Mouse (Mus musculus): ENCODE results near the gene Tbc1d1. TPM values are rescaled to one million over a fixed set of nuclear protein-coding genes. Genes with fewer than 3 reads are reported as not detected.

Gene Tbc1d1
- polyA plus RNA-seq, 1 experiment from 2014 or later = 9.5 TPM

DNA sequence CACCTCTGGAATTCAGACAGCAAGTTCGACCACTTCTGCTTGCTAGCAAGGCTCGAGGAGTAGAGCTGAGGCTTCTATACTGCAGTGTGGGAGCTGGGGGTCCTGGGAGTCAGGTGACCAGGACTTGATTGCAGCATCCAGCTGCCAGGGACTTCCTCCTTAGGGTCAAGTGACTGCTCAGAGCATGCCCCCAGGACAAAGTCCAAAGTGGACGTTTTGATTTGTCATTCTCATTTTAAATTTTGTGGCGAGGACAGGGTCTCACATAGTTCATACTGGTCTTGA lies 133.9 kb downstream of the Tbc1d1 start:
- ATAC-seq (replicated peaks) = no peak
- Histone ChIP-seq H3K4me1 (no peaks in the 10 kb centered on the region), H3K9me3 (no peaks in the 10 kb centered on the region), H3K4me2 (no peak overlapping the region), H3K27me3 (replicated peaks) (no peaks in the 10 kb centered on the region), H3K36me3 (replicated peaks) (no peaks in the 10 kb centered on the region), H3K4me3 (no peak overlapping the region), H3K9ac (no peak overlapping the region), H3K27ac (no peak overlapping the region)
- WGBS = 68% methylated on average over 4 of the region's 4 CpGs

DNA sequence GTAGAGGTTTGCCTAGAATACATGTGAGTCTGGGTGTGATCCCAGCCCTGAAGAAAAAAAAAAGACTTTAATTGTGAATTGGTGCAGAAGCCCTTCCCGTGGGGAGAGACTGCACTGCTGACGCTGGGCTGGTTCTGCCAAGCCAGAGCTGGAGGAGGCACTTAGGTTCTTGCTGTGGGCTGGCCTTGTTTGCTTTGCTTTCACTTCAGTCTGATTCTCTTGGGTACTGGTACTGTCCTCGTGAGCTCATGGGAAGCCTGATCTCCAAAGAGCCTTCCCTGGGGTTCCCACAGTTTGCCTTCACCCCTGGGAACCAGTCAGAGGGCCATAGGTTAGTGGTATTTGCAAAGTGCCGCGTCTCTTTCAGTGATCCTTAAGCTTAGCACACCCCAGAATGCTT lies 135.6 kb downstream of the Tbc1d1 start:
- Histone ChIP-seq H3K4me2 (no peak overlapping the region), H3K9ac (no peak overlapping the region), H3K9me3 (no peaks in the 10 kb centered on the region), H3K27ac (no peak overlapping the region), H3K4me1 (no peaks in the 10 kb centered on the region), H3K36me3 (replicated peaks) (no peaks in the 10 kb centered on the region), H3K4me3 (no peak overlapping the region), H3K27me3 (replicated peaks) (no peaks in the 10 kb centered on the region)
- WGBS = 77% methylated on average over 5 of the region's 5 CpGs
- ATAC-seq (replicated peaks) = no peak

DNA sequence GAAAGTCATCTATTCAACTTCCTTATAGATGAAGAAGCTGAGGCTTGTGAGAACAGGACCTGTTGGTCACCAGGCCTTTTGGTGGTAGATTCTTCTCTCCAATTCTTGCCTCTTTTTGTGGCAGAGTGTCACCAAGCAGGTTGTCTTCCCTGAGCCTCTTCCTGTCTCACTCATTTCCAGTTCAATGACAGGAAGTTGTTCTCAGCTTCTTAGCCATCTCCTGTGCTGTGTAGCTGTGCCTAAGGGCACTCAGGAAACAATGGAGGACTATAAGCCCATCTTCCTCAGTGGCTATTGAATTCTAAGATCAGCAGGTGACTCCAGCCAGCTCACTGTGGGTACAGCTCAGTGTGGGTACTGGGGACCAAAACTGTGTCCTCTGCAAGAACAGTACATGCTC lies 139.5 kb downstream of the Tbc1d1 start:
- no peak overlapping the region for H3K4me2 ChIP-seq
- no peak for ATAC-seq (replicated peaks)
- H3K4me3 ChIP-seq = no peak overlapping the region
- H3K9ac ChIP-seq = no peak overlapping the region
- H3K27me3 ChIP-seq (replicated peaks) = no peaks in the 10 kb centered on the region
- no peaks in the 10 kb centered on the region for H3K9me3 ChIP-seq
- no peak overlapping the region for H3K27ac ChIP-seq
- peaks cover 6% of the 10 kb centered on the region; the same call in 1 of the 2 replicates for H3K4me1 ChIP-seq
- H3K36me3 ChIP-seq (replicated peaks) = no peaks in the 10 kb centered on the region

DNA sequence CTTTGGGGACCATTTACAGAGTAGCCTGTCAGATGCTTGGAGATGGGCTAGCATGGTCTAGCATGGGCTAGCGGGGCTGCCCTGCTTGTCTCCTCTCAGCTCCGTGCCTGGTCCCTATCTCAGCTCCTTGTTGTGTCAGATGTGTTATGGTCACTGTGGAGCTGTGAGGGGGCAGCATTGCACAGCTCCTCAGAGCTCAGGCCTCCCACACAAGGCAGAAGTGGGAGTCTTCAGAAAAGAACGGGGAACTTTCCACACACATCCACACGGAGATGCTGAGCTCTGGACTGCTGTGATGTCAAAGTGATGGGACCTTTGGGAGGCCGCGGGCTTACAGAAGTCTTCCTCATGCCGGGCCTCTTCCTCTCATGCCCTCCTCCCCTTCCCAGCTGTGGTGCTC lies 140.2 kb downstream of the Tbc1d1 start:
- Histone ChIP-seq H3K9ac (no peak overlapping the region), H3K4me1 (peaks cover 6% of the 10 kb centered on the region; the same call in 1 of the 2 replicates), H3K4me2 (no peak overlapping the region), H3K4me3 (no peak overlapping the region), H3K27me3 (replicated peaks) (no peaks in the 10 kb centered on the region), H3K27ac (no peak overlapping the region), H3K9me3 (no peaks in the 10 kb centered on the region), H3K36me3 (replicated peaks) (no peaks in the 10 kb centered on the region)
- ATAC-seq (replicated peaks) = no peak
- 82% methylated on average over 7 of the region's 7 CpGs for WGBS

DNA sequence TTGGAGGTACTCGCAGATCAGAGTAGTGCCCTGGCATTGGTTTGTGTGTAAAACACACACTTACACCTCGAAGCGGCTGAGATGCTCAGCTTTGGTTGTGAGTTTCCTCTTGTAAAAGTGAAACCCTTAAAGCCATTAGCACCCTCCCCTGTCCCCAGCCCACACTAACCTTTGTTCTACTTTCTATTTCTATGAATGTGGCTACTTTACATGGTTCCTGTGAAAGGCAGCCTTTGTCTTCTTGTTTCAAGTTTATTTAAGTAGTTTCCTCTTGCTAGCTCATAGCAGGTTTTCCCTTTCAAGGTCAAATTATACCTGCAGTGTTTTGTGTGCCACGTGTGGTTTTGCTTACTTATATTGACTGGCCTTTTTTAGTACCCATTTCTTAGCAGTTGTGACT lies 141.0 kb downstream of the Tbc1d1 start:
- no peaks in the 10 kb centered on the region for H3K9me3 ChIP-seq
- H3K27ac ChIP-seq = no peak overlapping the region
- H3K27me3 ChIP-seq (replicated peaks) = no peaks in the 10 kb centered on the region
- H3K9ac ChIP-seq = no peak overlapping the region
- no peak overlapping the region for H3K4me3 ChIP-seq
- peaks cover 6% of the 10 kb centered on the region; the same call in 1 of the 2 replicates for H3K4me1 ChIP-seq
- H3K4me2 ChIP-seq = no peak overlapping the region
- no peaks in the 10 kb centered on the region for H3K36me3 ChIP-seq (replicated peaks)
- WGBS = 88% methylated on average over 4 of the region's 4 CpGs
- ATAC-seq (replicated peaks) = no peak

DNA sequence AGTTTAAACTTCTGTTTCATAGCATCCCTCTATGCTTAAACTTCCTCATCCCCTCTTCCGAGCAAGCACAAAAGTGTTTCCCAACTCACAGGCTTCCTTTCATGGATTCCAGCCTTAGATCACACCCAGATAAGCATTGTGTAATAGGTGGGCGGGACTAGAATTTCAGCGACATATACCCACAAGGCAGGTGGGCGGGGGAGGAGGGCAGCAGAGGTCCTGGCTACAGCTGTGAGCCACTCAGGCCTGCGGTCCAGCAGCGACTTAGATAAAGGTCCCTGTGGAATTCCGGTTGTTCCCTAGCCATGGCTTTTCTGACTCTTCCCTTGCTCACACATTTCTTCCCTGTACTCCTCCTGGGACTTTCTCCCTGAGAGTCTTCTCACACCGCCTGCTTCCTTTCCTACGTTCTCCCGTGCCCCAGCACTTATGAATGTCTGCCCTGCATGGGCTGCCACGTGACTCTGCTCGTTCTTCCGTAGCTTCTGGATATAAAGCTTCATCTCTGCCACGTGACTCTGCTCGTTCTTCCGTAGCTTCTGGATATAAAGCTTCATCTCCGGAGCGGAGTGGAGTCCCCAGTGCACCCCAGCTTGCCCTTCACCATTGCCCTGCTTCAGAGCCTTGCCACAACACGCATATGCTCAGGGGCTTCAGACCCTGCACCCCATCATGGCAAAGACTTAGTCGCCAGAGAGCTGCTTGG lies 142.4 kb downstream of the Tbc1d1 start:
- Histone ChIP-seq H3K36me3 (replicated peaks) (no peaks in the 10 kb centered on the region), H3K27ac (no peak overlapping the region), H3K9ac (no peak overlapping the region), H3K9me3 (no peaks in the 10 kb centered on the region), H3K4me2 (peak overlapping the region; percentile 38), H3K4me1 (peaks cover 6% of the 10 kb centered on the region; the same call in 1 of the 2 replicates), H3K4me3 (peak overlapping the region; percentile 7; the same call in 1 of the 2 replicates), H3K27me3 (replicated peaks) (no peaks in the 10 kb centered on the region)
- 30% methylated on average over 20 of the region's 20 CpGs for WGBS
- ATAC-seq (replicated peaks) = peak; percentile 45; the same call in 1 of the 2 replicates

DNA sequence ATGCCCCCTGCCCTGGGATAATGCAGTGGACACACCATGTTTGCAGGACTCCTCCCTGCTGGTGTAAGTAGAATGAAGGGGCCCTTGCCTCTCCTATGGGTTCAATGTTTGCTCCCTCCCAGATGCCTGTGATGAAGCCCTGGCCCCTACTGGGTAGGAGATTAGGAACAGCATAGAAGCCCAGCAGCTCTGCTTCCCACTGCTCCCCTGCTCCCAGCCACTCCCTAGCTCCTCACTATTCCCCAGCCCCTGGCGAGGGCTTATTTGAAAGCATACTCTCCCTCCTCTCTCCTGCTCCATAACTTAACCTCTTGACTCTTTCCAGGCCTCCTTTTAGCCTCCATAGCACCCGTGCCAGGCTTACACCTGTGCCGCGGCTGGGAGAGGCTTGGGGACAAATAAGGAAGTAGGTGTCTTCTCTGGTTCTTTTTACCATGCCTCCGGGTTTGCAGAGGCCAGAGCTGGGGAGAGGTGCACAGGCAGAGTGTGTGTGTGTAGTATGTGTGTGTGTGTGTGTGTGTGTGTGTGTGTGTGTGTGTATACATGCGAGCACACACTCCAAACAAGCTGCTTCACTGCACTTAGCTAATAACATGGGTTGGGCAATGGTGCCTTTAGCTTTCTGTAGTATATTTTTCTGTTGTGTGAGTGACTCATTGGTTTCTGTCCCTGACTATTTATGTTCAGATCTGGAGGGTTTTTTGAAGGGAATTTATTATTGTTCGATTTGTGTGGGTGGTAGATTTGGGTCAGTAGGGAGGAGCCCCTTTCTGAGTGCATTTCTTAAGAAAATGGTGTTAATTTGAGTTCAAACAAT lies 143.6 kb downstream of the Tbc1d1 start:
- Histone ChIP-seq H3K4me2 (no peak overlapping the region), H3K9ac (no peak overlapping the region), H3K36me3 (replicated peaks) (no peaks in the 10 kb centered on the region), H3K27ac (no peak overlapping the region), H3K4me1 (peaks cover 6% of the 10 kb centered on the region; the same call in 1 of the 2 replicates), H3K27me3 (replicated peaks) (no peaks in the 10 kb centered on the region), H3K4me3 (no peak overlapping the region), H3K9me3 (no peaks in the 10 kb centered on the region)
- 62% methylated on average over 7 of the region's 7 CpGs for WGBS
- no peak for ATAC-seq (replicated peaks)

DNA sequence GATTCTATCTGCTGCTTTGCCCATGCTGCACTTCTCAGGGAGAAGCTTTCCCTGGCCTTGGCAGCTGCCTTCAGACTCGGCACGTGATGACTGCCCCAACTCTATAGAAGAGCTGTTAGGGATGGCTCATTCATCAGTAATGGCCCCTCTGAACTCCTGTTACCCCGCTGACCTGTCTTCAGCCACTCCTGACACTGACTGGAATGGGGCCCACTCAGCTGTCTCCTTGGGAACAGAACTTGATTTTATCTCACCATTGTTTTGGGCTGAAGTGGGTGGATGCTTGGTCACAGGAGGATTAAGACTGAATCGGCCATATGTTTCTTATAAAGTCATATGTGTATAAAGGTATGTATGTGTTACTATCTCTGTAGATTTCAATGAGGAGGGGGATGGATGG lies 145.1 kb downstream of the Tbc1d1 start:
- Histone ChIP-seq H3K36me3 (replicated peaks) (no peaks in the 10 kb centered on the region), H3K4me1 (peaks cover 6% of the 10 kb centered on the region; the same call in 1 of the 2 replicates), H3K4me3 (no peak overlapping the region), H3K27ac (no peak overlapping the region), H3K4me2 (no peak overlapping the region), H3K9ac (no peak overlapping the region), H3K9me3 (no peaks in the 10 kb centered on the region), H3K27me3 (replicated peaks) (no peaks in the 10 kb centered on the region)
- WGBS = 66% methylated on average over 4 of the region's 4 CpGs
- no peak for ATAC-seq (replicated peaks)

DNA sequence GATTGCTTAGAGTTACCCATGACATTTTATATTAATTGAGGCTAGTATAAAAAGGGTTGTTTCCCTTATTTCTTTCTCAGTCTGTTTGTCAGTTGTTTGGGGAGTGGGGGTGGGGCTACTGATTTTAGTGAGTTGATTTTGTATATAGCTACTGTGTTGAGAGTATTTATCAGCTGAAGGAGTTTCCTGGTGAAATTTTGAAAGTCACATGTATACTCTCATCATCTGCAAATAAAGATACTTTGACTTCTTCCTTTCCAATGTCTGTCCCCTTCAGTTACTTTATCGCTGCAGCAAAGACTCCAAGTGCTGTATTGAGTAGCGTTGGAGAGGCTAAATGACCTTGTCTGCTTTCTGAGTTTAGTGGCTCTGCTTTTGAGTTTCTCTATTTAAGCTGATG lies 151.2 kb downstream of the Tbc1d1 start:
- 99% methylated on average over 2 of the region's 2 CpGs for WGBS
- H3K27ac ChIP-seq = no peak overlapping the region
- no peak overlapping the region for H3K4me3 ChIP-seq
- H3K9me3 ChIP-seq = no peaks in the 10 kb centered on the region
- H3K4me1 ChIP-seq = no peaks in the 10 kb centered on the region
- H3K4me2 ChIP-seq = no peak overlapping the region
- H3K27me3 ChIP-seq (replicated peaks) = no peaks in the 10 kb centered on the region
- no peak for ATAC-seq (replicated peaks)
- no peaks in the 10 kb centered on the region for H3K36me3 ChIP-seq (replicated peaks)
- no peak overlapping the region for H3K9ac ChIP-seq

DNA sequence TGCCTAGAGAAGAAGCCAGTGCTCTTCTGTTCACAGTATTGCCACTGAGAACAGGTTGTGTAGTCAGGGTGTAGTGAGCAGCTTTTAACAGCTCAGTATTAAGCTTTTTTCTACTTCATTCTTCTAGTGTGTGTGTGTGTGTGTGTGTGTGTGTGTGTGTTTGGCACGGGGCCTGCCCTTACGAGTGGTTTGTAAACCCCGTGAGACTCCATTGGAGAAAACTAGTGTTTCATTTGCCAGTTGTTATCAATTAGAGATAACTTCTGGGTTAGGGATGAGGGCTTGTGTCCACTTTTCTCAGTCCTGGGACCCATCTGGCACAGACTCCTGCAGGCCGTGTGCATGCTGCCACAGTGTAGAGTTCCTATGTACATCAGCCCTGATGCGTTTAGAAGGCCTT lies 156.2 kb downstream of the Tbc1d1 start:
- no peak overlapping the region for H3K9ac ChIP-seq
- H3K4me1 ChIP-seq = peaks cover 13% of the 10 kb centered on the region
- ATAC-seq (replicated peaks) = no peak
- H3K4me3 ChIP-seq = no peak overlapping the region
- no peaks in the 10 kb centered on the region for H3K36me3 ChIP-seq (replicated peaks)
- H3K27ac ChIP-seq = no peak overlapping the region
- no peaks in the 10 kb centered on the region for H3K9me3 ChIP-seq
- no peaks in the 10 kb centered on the region for H3K27me3 ChIP-seq (replicated peaks)
- WGBS = 70% methylated on average over 5 of the region's 5 CpGs
- no peak overlapping the region for H3K4me2 ChIP-seq

DNA sequence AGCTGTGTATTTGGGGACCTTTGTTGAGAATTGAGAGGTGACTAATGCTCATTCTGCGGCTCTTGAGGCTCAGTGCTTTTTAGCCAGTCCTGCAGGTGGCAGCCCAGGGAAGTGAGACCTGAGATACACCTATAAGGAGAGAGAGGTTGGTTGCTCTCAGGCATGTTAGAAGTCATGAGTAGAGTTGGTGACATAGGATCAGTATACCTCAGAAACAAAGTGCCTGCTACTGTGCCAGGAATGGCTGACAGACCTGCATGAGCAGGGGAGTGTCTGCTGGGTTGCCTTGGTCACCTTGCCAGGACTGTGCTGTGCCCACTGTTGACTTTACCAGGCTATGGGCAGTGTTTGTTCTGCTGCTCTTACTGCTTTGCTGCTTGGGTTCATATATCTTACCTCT lies 157.4 kb downstream of the Tbc1d1 start:
- H3K36me3 ChIP-seq (replicated peaks) = no peaks in the 10 kb centered on the region
- H3K27me3 ChIP-seq (replicated peaks) = no peaks in the 10 kb centered on the region
- WGBS = 70% methylated on average over 1 of the region's 1 CpGs
- H3K9me3 ChIP-seq = no peaks in the 10 kb centered on the region
- 0 out of 2 replicates have a peak, but pooled peaks have one; percentile 31 for ATAC-seq (replicated peaks)
- no peak overlapping the region for H3K4me2 ChIP-seq
- no peak overlapping the region for H3K27ac ChIP-seq
- H3K4me1 ChIP-seq = peaks cover 13% of the 10 kb centered on the region
- H3K9ac ChIP-seq = no peak overlapping the region
- no peak overlapping the region for H3K4me3 ChIP-seq

DNA sequence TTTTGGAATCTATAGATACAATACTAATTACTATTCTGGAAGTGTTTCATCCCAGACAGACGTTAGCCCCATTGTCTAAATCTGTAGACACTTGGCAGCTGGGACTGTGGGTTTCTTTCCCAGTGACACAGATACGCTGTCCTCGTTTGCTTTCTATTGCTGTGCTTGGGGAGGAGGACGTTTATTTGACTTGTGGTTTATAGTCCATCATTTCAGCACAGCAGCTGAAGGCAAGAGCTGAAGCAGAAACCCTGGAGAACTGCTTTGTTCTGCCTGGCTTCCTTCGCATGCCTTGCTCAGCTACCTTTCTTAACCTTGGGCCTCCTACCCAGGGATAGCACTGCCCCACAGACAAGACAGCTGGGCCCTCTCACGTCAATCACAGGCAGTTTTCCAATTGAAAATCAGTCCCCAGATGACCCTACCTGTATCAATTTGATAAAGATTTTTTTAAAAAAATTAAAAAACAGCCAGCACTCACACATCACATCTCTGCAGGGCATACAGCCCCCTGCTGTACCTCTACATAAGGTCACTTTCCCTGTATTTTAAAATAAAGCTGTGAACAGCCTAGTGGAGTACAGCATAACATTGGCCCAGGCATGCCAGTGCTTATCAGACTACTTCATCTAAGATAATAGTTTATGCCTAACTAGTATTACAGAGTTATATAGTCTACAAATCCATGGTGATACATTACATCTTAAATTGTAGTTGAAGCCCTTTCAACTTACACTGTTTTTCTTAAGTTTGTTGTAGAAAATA lies 158.4 kb downstream of the Tbc1d1 start:
- Histone ChIP-seq H3K36me3 (replicated peaks) (no peaks in the 10 kb centered on the region), H3K27ac (peak overlapping the region; percentile 55), H3K4me1 (peaks cover 13% of the 10 kb centered on the region), H3K4me3 (no peak overlapping the region), H3K9ac (no peak overlapping the region), H3K4me2 (no peak overlapping the region), H3K27me3 (replicated peaks) (no peaks in the 10 kb centered on the region), H3K9me3 (no peaks in the 10 kb centered on the region)
- 13% methylated on average over 6 of the region's 6 CpGs for WGBS
- peak; percentile 68 for ATAC-seq (replicated peaks)

Data from midbrain, embryonic 15.5 days (tissue).